Mouse (Mus musculus) adrenal gland, postnatal 4 days (tissue): ENCODE results near the gene Ptprg. TPM values are rescaled to one million over a fixed set of nuclear protein-coding genes. Genes with fewer than 3 reads are reported as not detected.

Experiments used
- DNase-seq, 2 experiments: peaks; one replicate each; pipeline ENCODE4 v3.0.0; 2021 to 2022; ENCODE audit warnings: low spot score in 2 of 2, mixed read lengths in 2 of 2
- total RNA-seq, 2 experiments: library from RNA; stranded (reverse); gene quantifications; 2 replicates each; pipeline ENCODE4 v1.2.3; 2021

Gene Ptprg
- total RNA-seq, 2 experiments from 2014 or later, result 94.8 to 106 TPM

DNA sequence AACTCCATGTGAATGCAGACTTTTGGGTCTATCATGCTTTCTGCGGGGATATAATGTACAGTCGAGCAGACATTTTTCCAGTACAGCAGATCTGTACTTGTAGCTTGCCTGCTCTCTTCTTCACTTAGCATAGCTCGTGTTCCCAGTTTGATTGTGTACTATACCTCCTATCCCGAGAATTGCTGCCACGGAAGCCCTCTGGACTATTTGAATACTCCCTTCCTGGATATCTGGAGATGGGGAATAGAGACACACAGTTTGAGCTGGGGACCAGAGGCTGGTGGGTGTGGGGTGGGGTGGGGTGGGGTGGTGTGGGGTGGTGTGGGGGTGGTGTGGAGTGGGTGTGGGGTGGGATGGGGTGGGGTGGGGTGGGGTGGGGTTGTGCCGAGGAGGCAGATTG, 263.9 kb downstream of the Ptprg start:
- no peak for DNase-seq

- no peak for DNase-seq
Measured at GRCm38 (mm10) chr14:11818054-11818453, 264.7 kb downstream of the Ptprg start.

- DNase-seq, result no peak
Measured at GRCm38 (mm10) chr14:11818721-11819120, 265.4 kb downstream of the Ptprg start.

- no peak for DNase-seq
Measured at GRCm38 (mm10) chr14:11819326-11819725, 266.0 kb downstream of the Ptprg start.

GRCm38 (mm10) chr14:11822830-11823700, 269.7 kb downstream of the Ptprg start:
- DNase-seq, result no peak

GRCm38 (mm10) chr14:11823701-11824095, 270.4 kb downstream of the Ptprg start:
- no peak for DNase-seq

GRCm38 (mm10) chr14:11824915-11825314, 271.6 kb downstream of the Ptprg start:
- DNase-seq, result no peak

DNA sequence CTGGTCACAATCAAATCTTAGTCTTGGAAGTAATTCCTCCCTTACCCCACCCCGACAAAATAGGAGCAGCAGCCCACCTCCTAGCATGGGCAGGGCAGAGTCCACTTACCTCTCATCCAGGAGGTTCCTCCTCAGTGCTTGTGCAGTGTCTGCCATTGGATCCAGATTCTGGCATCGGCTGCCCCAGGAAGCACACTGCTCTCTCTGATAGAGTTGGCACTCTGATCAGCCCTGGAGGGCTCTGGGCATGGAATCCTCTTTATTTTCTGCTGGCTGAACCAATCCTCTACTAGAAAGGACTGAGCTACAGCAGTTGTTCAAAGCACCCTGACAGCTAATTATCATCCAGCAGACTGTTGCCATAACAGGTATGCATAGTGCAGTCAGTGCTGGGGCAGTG, 272.2 kb downstream of the Ptprg start:
- DNase-seq, result no peak

GRCm38 (mm10) chr14:11828086-11828485, 274.8 kb downstream of the Ptprg start:
- no peak for DNase-seq

DNA sequence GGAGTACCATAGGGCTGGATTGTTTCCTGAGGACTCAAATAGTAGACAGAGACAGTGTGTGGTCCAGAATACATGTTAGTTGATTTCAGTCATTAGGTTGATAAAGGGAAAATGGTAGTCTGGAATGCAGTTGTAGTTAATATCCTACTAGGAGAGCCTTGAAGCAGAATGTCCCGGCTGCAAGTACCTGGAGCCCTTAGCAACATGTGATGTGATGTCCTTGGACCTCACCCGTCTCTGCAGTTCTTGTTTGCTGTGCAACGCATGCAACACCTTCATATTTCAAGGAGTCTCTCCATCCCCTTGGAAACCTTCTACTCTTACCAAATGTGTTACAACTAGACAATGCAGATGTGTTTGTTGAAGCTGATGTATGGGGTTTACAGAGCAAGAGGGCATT, 280.3 kb downstream of the Ptprg start:
- no peak for DNase-seq

- DNase-seq, result no peak
Measured at GRCm38 (mm10) chr14:11835706-11836445, 282.5 kb downstream of the Ptprg start.

GRCm38 (mm10) chr14:11837714-11838113, 284.4 kb downstream of the Ptprg start:
- no peak for DNase-seq

GRCm38 (mm10) chr14:11841621-11842020, 288.3 kb downstream of the Ptprg start:
- DNase-seq, result no peak

DNA sequence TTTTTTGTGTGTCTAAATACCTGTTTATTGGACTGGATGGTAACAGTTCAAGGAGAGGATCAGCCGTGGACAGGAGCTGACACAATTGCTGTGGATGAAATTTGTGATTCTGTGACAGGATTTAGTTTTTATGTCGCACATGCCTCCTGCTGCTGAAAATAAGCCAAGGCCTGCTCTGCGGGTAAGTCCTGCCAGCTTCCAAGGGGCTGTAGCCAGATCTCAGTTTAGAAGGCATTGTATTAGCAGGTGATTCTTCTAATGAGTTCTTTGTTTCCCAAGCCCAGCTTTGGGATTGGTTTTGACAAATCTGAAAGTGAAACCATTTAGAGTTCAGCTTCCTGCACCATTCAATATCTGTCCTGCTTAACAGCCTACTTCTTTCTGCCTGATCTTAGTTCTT, 299.6 kb downstream of the Ptprg start:
- DNase-seq, result no peak

GRCm38 (mm10) chr14:11855499-11855898, 302.2 kb downstream of the Ptprg start:
- DNase-seq, result no peak

- no peak for DNase-seq
Measured at GRCm38 (mm10) chr14:11857928-11858481, 304.7 kb downstream of the Ptprg start.

DNA sequence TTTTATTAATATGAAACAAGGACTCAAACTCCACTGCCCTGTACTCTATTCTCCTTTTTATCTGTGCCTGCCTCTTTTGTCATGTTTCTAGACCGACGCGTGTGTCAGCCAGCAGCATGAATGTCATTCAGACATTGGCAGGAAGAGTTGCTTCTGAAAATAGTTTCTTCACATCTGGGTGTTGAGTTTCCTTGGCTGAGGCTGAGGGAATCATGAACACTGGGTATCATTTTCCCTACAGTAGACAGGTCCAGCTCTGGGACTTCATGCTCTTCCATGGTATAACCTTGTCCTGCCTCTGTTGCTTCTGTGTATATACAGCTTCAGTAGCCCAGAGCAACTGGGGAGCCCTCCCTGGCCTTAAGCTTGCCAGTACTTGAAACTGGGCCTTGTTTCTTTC, 310.0 kb downstream of the Ptprg start:
- no peak for DNase-seq

- DNase-seq, result no peak
Measured at GRCm38 (mm10) chr14:11864840-11865239, 311.5 kb downstream of the Ptprg start.

DNA sequence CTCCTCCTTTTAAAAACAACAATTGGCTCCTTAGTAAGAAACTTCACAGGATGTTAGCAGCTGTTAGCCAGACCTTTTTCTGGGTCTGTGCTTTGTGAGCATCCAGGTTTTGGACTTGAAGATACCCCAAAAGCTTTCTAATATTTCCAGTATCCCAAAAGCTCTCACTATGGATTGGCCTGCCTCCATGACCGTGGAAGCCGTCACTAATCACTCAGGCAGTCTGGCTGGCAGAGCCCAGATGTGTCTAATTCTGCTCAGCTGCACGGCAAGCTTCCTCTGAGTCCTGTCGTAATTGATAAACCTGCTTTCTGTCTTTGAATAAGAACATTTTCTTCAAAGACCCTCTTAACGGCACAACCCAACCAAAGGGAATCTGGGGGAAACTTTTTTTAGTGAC, 312.0 kb downstream of the Ptprg start:
- DNase-seq, result no peak

DNA sequence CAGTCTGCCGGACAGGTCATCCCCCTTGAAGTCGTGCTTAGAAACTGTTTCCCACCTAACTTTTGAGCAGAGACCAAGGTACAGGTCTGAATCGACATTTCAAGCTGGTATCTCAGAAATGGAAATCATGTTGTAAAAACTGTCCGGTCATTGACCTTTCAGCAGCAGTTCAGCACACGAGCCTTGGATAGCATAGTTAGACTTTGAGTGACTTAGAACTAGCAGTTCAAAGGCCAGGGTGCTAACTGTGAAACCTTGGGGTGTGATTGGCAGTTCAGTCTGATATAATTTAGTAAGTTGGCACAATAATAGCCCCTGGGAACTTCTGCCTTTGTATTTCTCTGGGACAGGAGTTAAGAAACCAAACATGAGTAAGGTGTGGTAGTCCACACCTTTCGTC, 312.5 kb downstream of the Ptprg start:
- no peak for DNase-seq

DNA sequence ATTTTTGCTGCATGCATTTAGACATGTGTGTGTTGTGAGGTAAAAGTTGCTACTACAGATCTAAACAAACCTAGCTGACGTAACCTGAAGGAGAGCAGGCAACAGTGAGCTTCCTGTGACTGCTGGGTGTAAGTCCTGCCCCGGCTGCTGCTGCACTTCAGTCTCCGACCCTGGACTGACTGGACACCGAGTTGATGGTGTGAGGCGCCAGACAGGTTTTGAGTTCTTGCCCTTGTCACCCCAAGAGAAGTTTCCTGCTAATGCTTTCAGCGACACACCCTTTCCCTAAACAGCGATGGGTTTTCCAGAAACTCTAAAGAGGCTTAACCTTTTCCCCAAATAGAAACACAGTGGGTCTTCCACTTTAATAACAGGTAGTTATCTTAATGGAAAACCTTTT, 313.1 kb downstream of the Ptprg start:
- no peak for DNase-seq

GRCm38 (mm10) chr14:11868636-11869035, 315.3 kb downstream of the Ptprg start:
- DNase-seq, result no peak
